Mouse (Mus musculus): ENCODE results near the gene Il17c. TPM values are rescaled to one million over a fixed set of nuclear protein-coding genes. Genes with fewer than 3 reads are reported as not detected.

Gene Il17c
- polyA plus RNA-seq, 1 experiment from 2014 or later, result not detected

DNA sequence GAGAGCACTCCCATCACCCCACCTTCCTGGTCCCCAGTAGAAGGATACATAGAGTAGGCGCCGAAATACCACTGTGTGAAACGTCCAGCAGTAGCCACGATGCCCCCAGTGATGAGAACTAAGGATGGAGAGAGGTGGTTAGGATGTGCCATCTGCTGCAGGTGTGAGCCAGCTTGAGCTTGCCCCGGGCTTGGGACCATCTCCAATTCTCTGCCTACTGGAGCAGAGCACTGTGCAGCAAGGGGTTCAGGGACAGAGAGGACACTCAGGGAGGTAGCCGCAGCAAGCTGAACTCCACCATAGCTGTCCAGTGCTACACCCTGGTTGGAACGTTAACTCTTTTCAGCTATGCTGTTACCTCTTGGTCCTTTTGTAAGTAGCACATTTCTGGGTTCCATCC lies 5.8 kb downstream of the Il17c start:
- Histone ChIP-seq H3K4me3 (replicated peaks; ENCODE audit: low read length) (no peak overlapping the region), H3K9me3 (ENCODE audit: control insufficient read depth, low read length) (no peaks in the 10 kb centered on the region), H3K36me3 (ENCODE audit: control insufficient read depth, insufficient read depth) (no peaks in the 10 kb centered on the region), H3K4me2 (ENCODE audit: low read length) (no peak overlapping the region), H3K9ac (replicated peaks; ENCODE audit: low read depth, low read length) (no peak overlapping the region), H3K4me1 (replicated peaks; ENCODE audit: control insufficient read depth, insufficient read depth, low read length) (peaks cover 7% of the 10 kb centered on the region), H3K27ac (ENCODE audit: low read length) (no peak overlapping the region), H3K27me3 (replicated peaks; ENCODE audit: control insufficient read depth, insufficient read depth, low read length) (no peaks in the 10 kb centered on the region)
- no peak for ATAC-seq
- WGBS, result 87% methylated on average over 7 of the region's 7 CpGs

- ATAC-seq, result no peak
- no peak overlapping the region for H3K4me3 ChIP-seq (replicated peaks; ENCODE audit: low read length)
- H3K9me3 ChIP-seq (ENCODE audit: control insufficient read depth, low read length), result no peaks in the 10 kb centered on the region
- no peaks in the 10 kb centered on the region for H3K27me3 ChIP-seq (replicated peaks; ENCODE audit: control insufficient read depth, insufficient read depth, low read length)
- no peak overlapping the region for H3K9ac ChIP-seq (replicated peaks; ENCODE audit: low read depth, low read length)
- H3K27ac ChIP-seq (ENCODE audit: low read length), result no peak overlapping the region
- no peak overlapping the region for H3K4me2 ChIP-seq (ENCODE audit: low read length)
- H3K4me1 ChIP-seq (replicated peaks; ENCODE audit: control insufficient read depth, insufficient read depth, low read length), result peaks cover 11% of the 10 kb centered on the region
- H3K36me3 ChIP-seq (ENCODE audit: control insufficient read depth, insufficient read depth), result no peaks in the 10 kb centered on the region
- WGBS, result 89% methylated on average over 9 of the region's 9 CpGs
These were observed 6.3 kb downstream of the Il17c start for GRCm38 (mm10) chr8:122428163-122428562.

- no peak overlapping the region for H3K4me3 ChIP-seq (replicated peaks; ENCODE audit: low read length)
- no peaks in the 10 kb centered on the region for H3K9me3 ChIP-seq (ENCODE audit: control insufficient read depth, low read length)
- H3K4me1 ChIP-seq (replicated peaks; ENCODE audit: control insufficient read depth, insufficient read depth, low read length), result peaks cover 11% of the 10 kb centered on the region
- no peaks in the 10 kb centered on the region for H3K27me3 ChIP-seq (replicated peaks; ENCODE audit: control insufficient read depth, insufficient read depth, low read length)
- no peak overlapping the region for H3K27ac ChIP-seq (ENCODE audit: low read length)
- H3K9ac ChIP-seq (replicated peaks; ENCODE audit: low read depth, low read length), result no peak overlapping the region
- H3K4me2 ChIP-seq (ENCODE audit: low read length), result no peak overlapping the region
- WGBS, result 83% methylated on average over 10 of the region's 10 CpGs
- no peak for ATAC-seq
- H3K36me3 ChIP-seq (ENCODE audit: control insufficient read depth, insufficient read depth), result no peaks in the 10 kb centered on the region
These were observed 8.3 kb downstream of the Il17c start for GRCm38 (mm10) chr8:122430058-122430636.

GRCm38 (mm10) chr8:122430646-122431045 lies 8.8 kb downstream of the Il17c start:
- H3K27me3 ChIP-seq (replicated peaks; ENCODE audit: control insufficient read depth, insufficient read depth, low read length), result no peaks in the 10 kb centered on the region
- H3K9ac ChIP-seq (replicated peaks; ENCODE audit: low read depth, low read length), result no peak overlapping the region
- no peak overlapping the region for H3K4me3 ChIP-seq (replicated peaks; ENCODE audit: low read length)
- ATAC-seq, result no peak
- no peak overlapping the region for H3K27ac ChIP-seq (ENCODE audit: low read length)
- no peaks in the 10 kb centered on the region for H3K9me3 ChIP-seq (ENCODE audit: control insufficient read depth, low read length)
- 87% methylated on average over 3 of the region's 3 CpGs for WGBS
- H3K4me1 ChIP-seq (replicated peaks; ENCODE audit: control insufficient read depth, insufficient read depth, low read length), result peaks cover 11% of the 10 kb centered on the region
- H3K4me2 ChIP-seq (ENCODE audit: low read length), result no peak overlapping the region
- H3K36me3 ChIP-seq (ENCODE audit: control insufficient read depth, insufficient read depth), result peaks cover 2% of the 10 kb centered on the region; the same call in 1 of the 2 replicates

DNA sequence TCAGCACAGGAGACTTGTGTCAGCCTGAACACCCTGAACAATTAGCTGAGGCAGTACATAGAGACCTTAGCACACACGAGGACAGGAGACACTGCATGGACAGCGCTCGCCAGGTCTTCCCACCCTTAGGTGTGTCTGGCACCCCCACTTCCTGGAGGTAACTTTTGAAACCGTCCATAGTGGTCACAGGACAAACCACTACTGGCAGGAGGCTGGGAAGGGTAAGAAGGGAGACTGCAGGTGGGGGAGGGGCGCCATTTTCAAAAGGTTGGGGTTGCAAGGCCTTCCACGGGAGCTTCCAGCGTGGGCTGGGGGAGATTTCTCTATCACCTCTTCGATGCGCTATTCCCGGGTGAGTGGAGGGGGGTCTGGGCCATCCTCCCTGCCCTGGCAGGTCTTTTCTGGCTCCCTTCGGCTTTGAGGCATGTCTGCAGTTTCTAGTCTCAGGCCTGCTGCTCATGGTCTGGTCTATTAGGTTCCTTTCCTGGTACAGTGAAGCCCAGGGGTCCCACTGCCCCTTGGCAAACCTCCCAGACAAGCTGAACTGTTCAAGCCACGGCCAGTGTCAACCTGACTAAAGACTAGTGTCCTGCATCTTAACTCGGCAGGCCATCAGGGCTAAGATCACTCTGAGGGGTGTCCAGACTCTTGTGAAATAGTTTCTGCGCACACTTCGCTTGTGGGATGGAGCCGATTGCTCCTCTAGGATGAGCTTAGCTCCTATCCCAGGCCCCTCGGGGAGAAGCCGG lies 10.0 kb downstream of the Il17c start:
- Histone ChIP-seq H3K36me3 (ENCODE audit: control insufficient read depth, insufficient read depth) (peaks cover 8% of the 10 kb centered on the region; the same call in 1 of the 2 replicates), H3K9me3 (ENCODE audit: control insufficient read depth, low read length) (no peaks in the 10 kb centered on the region), H3K27ac (ENCODE audit: low read length) (no peak overlapping the region), H3K4me3 (replicated peaks; ENCODE audit: low read length) (peak overlapping the region; percentile 33), H3K27me3 (replicated peaks; ENCODE audit: control insufficient read depth, insufficient read depth, low read length) (no peaks in the 10 kb centered on the region), H3K9ac (replicated peaks; ENCODE audit: low read depth, low read length) (peak overlapping the region; percentile 40; the same call in 1 of the 2 replicates), H3K4me2 (ENCODE audit: low read length) (peak overlapping the region; percentile 57), H3K4me1 (replicated peaks; ENCODE audit: control insufficient read depth, insufficient read depth, low read length) (peaks cover 11% of the 10 kb centered on the region)
- 0 out of 2 replicates have a peak, but pooled peaks have one; percentile 8 for ATAC-seq
- 38% methylated on average over 18 of the region's 18 CpGs for WGBS

DNA sequence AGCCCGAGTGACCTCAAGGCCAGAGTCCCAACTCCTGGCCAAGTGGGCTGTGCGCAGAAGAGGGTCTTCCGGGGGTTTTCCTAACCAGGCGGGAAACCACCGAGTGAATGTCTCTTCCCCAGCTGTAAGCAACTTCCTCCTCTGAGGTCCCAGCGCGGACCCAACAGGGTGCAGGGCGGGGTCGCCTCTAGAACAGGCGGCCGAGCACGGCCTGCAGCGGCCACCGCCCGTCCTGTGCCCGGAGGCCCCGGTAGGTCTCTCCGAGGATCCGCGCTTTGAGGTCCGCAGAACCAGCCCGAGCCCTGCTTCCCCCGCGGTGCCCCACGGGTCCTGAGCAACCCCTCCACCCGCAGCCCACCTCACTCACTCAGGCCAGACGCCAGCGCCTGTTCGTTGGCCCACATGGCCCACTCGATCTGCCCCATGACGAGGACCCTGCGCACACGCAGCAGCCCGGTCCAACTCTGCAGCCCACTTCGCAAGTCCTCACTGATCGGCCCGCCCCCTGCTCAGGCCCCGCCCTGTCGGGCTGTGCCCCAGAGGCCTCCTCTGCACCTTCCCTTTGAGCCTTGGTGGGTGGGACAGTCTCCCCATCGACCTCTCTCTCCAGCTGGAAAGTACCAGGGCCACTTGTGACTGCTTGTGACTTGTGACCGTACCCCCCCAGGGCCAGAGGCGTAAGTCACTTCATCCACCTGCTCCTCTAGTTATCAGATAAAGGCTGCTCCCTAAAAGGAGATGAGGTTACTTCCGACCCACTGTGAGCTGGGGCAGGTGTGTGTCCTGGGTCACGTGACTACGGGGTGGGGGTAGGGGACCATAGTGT lies 10.8 kb downstream of the Il17c start, which contains the start of gene Cyba:
Gene Cyba, minus strand, starts transcription at position 488 of the 826 bp plus-strand sequence.
- no peaks in the 10 kb centered on the region for H3K9me3 ChIP-seq (ENCODE audit: control insufficient read depth, low read length)
- 5% methylated on average over 45 of the region's 45 CpGs for WGBS
- H3K4me3 ChIP-seq (replicated peaks; ENCODE audit: low read length), result peak within 1 kb of the TSS; percentile 33
- H3K9ac ChIP-seq (replicated peaks; ENCODE audit: low read depth, low read length), result peak within 1 kb of the TSS; percentile 40; the same call in 1 of the 2 replicates
- ATAC-seq, result peak; percentile 69; the same call in 1 of the 2 replicates
- peaks cover 11% of the 10 kb centered on the region for H3K4me1 ChIP-seq (replicated peaks; ENCODE audit: control insufficient read depth, insufficient read depth, low read length)
- no peaks in the 10 kb centered on the region for H3K27me3 ChIP-seq (replicated peaks; ENCODE audit: control insufficient read depth, insufficient read depth, low read length)
- peak within 1 kb of the TSS; percentile 57 for H3K4me2 ChIP-seq (ENCODE audit: low read length)
- no peak within 1 kb of the TSS for H3K27ac ChIP-seq (ENCODE audit: low read length)
- H3K36me3 ChIP-seq (ENCODE audit: control insufficient read depth, insufficient read depth), result peaks cover 8% of the 10 kb centered on the region; the same call in 1 of the 2 replicates

DNA sequence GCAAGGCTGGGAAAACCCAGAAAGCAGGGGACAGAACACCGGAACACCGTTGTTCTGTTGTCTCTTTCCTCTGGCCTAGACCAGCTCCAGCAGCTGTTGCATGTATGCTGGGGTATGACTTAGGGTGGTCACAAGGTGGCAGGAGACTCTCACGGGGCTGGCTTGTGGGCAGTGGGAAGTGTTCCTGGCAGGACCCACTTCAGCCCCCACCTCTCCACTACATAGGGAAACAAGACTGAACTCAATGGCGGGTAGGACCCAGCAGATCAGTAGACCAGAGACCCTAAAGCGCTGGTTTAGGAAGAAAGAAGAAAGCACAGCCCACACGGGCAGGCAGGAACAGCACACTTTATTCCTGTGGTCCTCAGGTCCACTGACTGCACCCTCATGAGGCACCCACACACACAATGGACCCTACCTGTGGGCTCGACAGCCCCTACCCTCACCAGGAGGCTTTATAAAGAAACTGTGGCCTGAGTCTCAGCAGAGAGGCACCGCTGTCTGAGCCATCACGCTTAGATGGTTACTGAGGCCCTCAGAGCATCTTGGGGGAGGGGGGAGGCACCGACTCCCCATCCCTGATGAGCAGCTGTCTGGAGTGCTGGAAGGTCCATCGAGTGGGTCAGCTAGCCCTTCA lies 11.6 kb downstream of the Il17c start:
- Histone ChIP-seq H3K27me3 (replicated peaks; ENCODE audit: control insufficient read depth, insufficient read depth, low read length) (no peaks in the 10 kb centered on the region), H3K4me3 (replicated peaks; ENCODE audit: low read length) (no peak overlapping the region), H3K4me2 (ENCODE audit: low read length) (no peak overlapping the region), H3K9me3 (ENCODE audit: control insufficient read depth, low read length) (no peaks in the 10 kb centered on the region), H3K4me1 (replicated peaks; ENCODE audit: control insufficient read depth, insufficient read depth, low read length) (peaks cover 11% of the 10 kb centered on the region), H3K9ac (replicated peaks; ENCODE audit: low read depth, low read length) (no peak overlapping the region), H3K36me3 (ENCODE audit: control insufficient read depth, insufficient read depth) (peaks cover 8% of the 10 kb centered on the region; the same call in 1 of the 2 replicates), H3K27ac (ENCODE audit: low read length) (no peak overlapping the region)
- ATAC-seq, result no peak
- 65% methylated on average over 11 of the region's 11 CpGs for WGBS

- Histone ChIP-seq H3K27ac (ENCODE audit: low read length) (no peak overlapping the region), H3K36me3 (ENCODE audit: control insufficient read depth, insufficient read depth) (peaks cover 8% of the 10 kb centered on the region; the same call in 1 of the 2 replicates), H3K4me1 (replicated peaks; ENCODE audit: control insufficient read depth, insufficient read depth, low read length) (peaks cover 11% of the 10 kb centered on the region), H3K4me2 (ENCODE audit: low read length) (no peak overlapping the region), H3K9ac (replicated peaks; ENCODE audit: low read depth, low read length) (no peak overlapping the region), H3K9me3 (ENCODE audit: control insufficient read depth, low read length) (no peaks in the 10 kb centered on the region), H3K27me3 (replicated peaks; ENCODE audit: control insufficient read depth, insufficient read depth, low read length) (no peaks in the 10 kb centered on the region), H3K4me3 (replicated peaks; ENCODE audit: low read length) (no peak overlapping the region)
- 91% methylated on average over 6 of the region's 6 CpGs for WGBS
- no peak for ATAC-seq
These were observed 13.6 kb downstream of the Il17c start for GRCm38 (mm10) chr8:122435375-122435774.
